Mouse (Mus musculus) adrenal gland, postnatal 10 days (tissue): ENCODE measurements around the gene Vmn2r57. TPM values are rescaled to one million over a fixed set of nuclear protein-coding genes. Genes with fewer than 3 reads are reported as not detected.
"Not testable (repeated sequence)": the region's sequence is repeated elsewhere in the genome, so short reads cannot be mapped to it uniquely, and the experiment has no call there.

Experiments
- DNase-seq: peaks from one replicate; pipeline ENCODE4 v3.0.0; 2021; ENCODE audit warnings: mixed read lengths
- long read RNA-seq, 2 experiments: library from polyadenylated mRNA; stranded (forward); transcript quantifications; one replicate each; pipeline ENCODE4 v2.0.0; 2021
- total RNA-seq, 2 experiments: library from RNA; stranded (reverse); gene quantifications; 2 replicates each; pipeline ENCODE4 v1.2.3; 2021

The Vmn2r57 gene
- total RNA-seq = under 1 TPM; 0.15 to 0.18 TPM
- long read RNA-seq, experiment 1, partial matches to known transcripts = 0 of 1 reads
- long read RNA-seq, experiment 1, other reads (novel, unspliced or antisense) = 1 of 1 reads
- long read RNA-seq, experiment 2 = 0 reads

DNA sequence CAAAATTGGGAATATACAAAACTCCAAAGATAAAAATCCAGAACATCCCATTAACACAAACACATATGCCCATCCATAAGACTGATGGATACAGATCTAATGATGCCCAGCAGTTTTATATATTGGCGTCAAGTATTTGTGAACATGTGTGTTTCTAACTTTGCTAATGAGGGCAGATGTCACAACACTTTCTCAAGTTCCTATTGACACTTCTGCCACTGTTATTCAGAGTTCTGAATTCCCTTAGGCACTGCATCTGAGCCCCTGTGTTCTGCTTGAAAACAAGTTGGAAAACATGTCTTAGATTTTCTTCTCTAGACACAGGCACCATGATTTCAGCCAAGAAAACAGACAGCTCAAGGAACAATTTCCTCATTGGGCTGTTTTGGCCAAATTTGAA lies at the start of gene Vmn2r57:
Vmn2r57 (minus strand) TSS at position 101 of the 400 bp plus-strand sequence.
- not testable (repeated sequence) for DNase-seq

DNA sequence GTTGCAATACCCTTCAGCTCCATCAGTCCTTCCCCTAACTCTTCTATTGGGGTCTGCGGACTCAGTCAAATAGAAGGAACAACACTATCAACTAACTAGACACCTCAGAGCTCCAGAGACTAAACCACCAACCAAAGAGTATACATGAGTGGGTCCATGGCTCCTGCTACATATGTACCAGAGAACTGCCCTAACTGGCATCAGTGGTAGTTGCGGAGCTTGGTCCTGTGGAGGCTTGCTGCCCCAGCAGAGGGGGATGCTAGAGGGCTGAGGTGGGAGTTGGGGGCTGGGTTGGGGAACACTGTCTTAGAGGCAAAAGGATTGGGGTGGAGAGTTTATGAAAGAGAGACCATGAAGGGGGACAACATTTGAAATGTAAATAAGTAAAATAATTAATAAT lies 49.4 kb upstream of the Vmn2r57 start:
- no peak for DNase-seq

DNA sequence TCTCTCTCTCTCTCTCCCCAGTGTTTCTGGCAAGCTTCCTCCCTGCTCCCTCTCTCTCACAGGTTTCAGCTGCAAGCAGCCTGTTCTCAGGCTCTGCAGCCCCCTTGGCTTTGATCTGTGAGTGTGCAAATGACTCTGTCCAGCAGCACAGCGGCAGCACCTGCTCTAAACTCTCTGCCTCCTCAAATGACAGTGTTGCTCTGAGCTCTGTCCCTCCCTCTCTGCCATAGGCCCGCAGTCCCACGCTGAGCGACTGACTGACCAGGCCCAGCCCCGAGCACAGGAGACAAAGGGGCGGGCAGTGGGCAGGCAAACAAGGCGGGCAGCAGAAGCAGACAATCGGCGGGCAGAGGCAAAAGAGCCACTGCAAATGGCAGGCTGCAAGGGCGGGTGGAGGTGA lies 3.4 kb upstream of the Vmn2r57 start:
- no peak for DNase-seq

DNA sequence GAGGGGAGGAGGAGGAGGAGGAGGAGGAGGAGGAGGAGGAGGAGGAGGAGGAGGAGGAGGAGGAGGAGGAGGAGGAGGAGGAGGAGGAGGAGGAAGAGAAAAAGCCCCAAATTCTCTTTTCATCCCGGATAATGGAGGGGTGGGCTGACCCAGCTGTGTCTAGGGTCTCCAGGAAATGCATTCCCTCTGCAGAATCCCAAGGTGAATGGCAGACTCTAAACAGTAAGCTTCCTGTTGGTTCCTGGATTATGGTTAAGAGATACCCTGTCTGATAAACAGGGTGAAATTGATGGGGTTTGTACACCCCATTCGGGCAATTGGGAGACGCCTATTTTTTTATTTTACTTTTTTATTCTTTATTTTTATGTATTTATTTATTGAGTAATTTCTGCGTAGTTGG lies 54.4 kb downstream of the Vmn2r57 start:
- DNase-seq = no peak

- DNase-seq = peak; percentile 87
These were observed 55.2 kb downstream of the Vmn2r57 start, which contains the start of gene AI987944 for GRCm38 (mm10) chr7:41393048-41393971. AI987944 (minus strand) TSS chr7:41393379.

Other genes with a start within 250 kb of the Vmn2r57 start
- gene AI987944, start 55.3 kb downstream of the Vmn2r57 start, total RNA-seq = 10 to 100 TPM; 10.3 to 13.0 TPM
- gene Gm20449, start 50.7 kb upstream of the Vmn2r57 start, total RNA-seq = under 1 TPM in 1 of 2 experiments, not detected in 1; 0.15 TPM
- 10 to 100 TPM in 1 of 2 experiments, 1 to 10 TPM in 1; 8.6 to 12.1 TPM for gene AW146154, start 51.2 kb upstream of the Vmn2r57 start, total RNA-seq
- gene Gm6871, start 125.0 kb upstream of the Vmn2r57 start, total RNA-seq = under 1 TPM in 1 of 2 experiments, not detected in 1; 0.27 TPM
- gene 2610021A01Rik, start 150.5 kb upstream of the Vmn2r57 start, total RNA-seq = 10 to 100 TPM; 13.4 to 19.7 TPM
- gene Zfp788, start 184.5 kb upstream of the Vmn2r57 start, total RNA-seq = 10 to 100 TPM in 1 of 2 experiments, 1 to 10 TPM in 1; 9.8 to 13.5 TPM